Mouse (Mus musculus) lung, postnatal 0 days (tissue): ENCODE data around the gene Hivep3. TPM values are rescaled to one million over a fixed set of nuclear protein-coding genes. Genes with fewer than 3 reads are reported as not detected.
A peak's percentile ranks its signal among the peaks of the same experiment; 100 is the strongest.

Source experiments
- ATAC-seq: fragments of 200-750 bp; cut with Nextera tagmentation; 2 replicates; pipeline ENCODE4 v1.8.0; 2017; ENCODE audit warnings: moderate library complexity
- DNase-seq: peaks from one replicate; pipeline ENCODE4 v3.0.0-alpha.2; 2016; ENCODE audit warnings: low spot score
- H3K27ac ChIP-seq: fragments of 300-500 bp; sonication (generic); 2 replicates; pipeline ENCODE4 v1.5.1; 2014; ENCODE audit warnings: antibody characterized with exemption, mild to moderate bottlenecking, low read length, mixed read lengths
- H3K27me3 ChIP-seq: fragments of 300-500 bp; sonication (generic); replicated peaks from 2 replicates; pipeline ENCODE4 v1.6.1; 2014; ENCODE audit warnings: low read length, mixed read lengths; ENCODE audit not compliant: insufficient read depth
- H3K36me3 ChIP-seq: fragments of 300-500 bp; sonication (generic); 2 replicates; pipeline ENCODE4 v1.6.1; 2014; ENCODE audit warnings: low read length, mixed read lengths; ENCODE audit not compliant: insufficient read depth
- H3K4me1 ChIP-seq: fragments of 300-500 bp; sonication (generic); 2 replicates; pipeline ENCODE4 v1.6.1; 2014; ENCODE audit warnings: antibody characterized with exemption, low read depth, low read length, mixed read lengths; ENCODE audit not compliant: insufficient read depth
- H3K4me2 ChIP-seq: fragments of 300-500 bp; sonication (generic); replicated peaks from 2 replicates; pipeline ENCODE4 v1.6.1; 2014; ENCODE audit warnings: low read depth, mild to moderate bottlenecking, low read length, moderate library complexity, mixed read lengths
- H3K4me3 ChIP-seq: fragments of 300-500 bp; sonication (generic); 2 replicates; pipeline ENCODE4 v1.5.1; 2014; ENCODE audit warnings: low read depth, low read length
- H3K9ac ChIP-seq: fragments of 300-500 bp; sonication (generic); replicated peaks from 2 replicates; pipeline ENCODE4 v1.6.1; 2014; ENCODE audit warnings: low read depth, mild to moderate bottlenecking
- H3K9me3 ChIP-seq: fragments of 300-500 bp; sonication (generic); 2 replicates; pipeline ENCODE4 v1.6.1; 2016; ENCODE audit warnings: low read length, mixed read lengths
- CTCF ChIP-seq: IDR thresholded peaks from 2 replicates; pipeline ENCODE4 v1.5.1; 2016; ENCODE audit warnings: antibody characterized with exemption, mild to moderate bottlenecking
- EP300 ChIP-seq: IDR thresholded peaks from 2 replicates; pipeline ENCODE4 v1.6.1; 2016; ENCODE audit warnings: antibody characterized with exemption, mild to moderate bottlenecking, control low read depth
- WGBS: fragments of 180-500 bp; shearing (Covaris S2); extraction: QIAGEN DNeasy Blood & Tissue Kit; methylation state at CpG from one replicate; pipeline ENCODE4 v1.1.7; 2014; 5-methylcytosine and 5-hydroxymethylcytosine counted together
- polyA plus RNA-seq: library from polyadenylated mRNA; unstranded; fragments of >200 nt; fragmentation: Nextera tagmentation; extraction: Ambion mirVana; gene quantifications from 2 replicates; pipeline ENCODE4 v1.2.1, GENCODE M21; 2015

Hivep3 gene
- polyA plus RNA-seq, 1 experiment from 2014 or later = 30.7 TPM

DNA sequence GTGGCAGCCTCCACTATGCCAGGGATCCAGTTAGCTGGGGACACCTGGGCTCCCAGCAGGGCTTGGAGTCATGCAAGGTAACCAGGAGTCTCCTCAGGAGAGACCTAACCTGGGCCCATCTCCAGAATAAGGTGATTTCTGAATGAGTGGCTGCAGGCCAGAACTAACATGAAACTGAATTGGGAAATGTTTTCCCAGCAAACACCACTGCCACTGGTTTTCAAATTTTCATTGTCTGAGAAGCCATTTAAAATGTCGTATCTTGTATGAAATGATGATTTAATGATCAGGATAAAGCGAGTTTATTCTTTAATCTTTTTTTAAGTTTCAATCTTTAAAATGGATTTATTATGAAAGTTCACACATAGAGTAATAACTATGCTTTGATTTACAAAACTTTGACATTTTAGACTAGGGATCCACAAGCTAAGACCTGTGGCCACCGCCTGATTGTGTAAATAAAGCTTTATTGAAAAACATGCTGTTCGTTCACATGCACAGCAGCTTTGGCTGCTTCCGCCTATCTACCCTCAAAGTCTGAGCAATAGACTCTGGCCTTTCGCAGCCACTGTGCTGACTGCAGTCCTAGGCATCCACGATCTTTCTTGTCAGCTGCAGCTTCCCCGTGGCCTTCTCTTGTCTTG, 334.1 kb downstream of the Hivep3 start:
- ATAC-seq = no peak
- Histone ChIP-seq H3K9me3 (no peaks in the 10 kb centered on the region), H3K27ac (no peak overlapping the region), H3K4me3 (no peak overlapping the region), H3K27me3 (no peaks in the 10 kb centered on the region), H3K4me2 (no peak overlapping the region), H3K4me1 (no peaks in the 10 kb centered on the region; the same call in 1 of the 2 replicates), H3K9ac (no peak overlapping the region), H3K36me3 (no peaks in the 10 kb centered on the region)
- WGBS = 81% methylated on average over 8 of the region's 8 CpGs
- DNase-seq = no peak
- TF ChIP-seq EP300 (no peak), CTCF (no peak)

DNA sequence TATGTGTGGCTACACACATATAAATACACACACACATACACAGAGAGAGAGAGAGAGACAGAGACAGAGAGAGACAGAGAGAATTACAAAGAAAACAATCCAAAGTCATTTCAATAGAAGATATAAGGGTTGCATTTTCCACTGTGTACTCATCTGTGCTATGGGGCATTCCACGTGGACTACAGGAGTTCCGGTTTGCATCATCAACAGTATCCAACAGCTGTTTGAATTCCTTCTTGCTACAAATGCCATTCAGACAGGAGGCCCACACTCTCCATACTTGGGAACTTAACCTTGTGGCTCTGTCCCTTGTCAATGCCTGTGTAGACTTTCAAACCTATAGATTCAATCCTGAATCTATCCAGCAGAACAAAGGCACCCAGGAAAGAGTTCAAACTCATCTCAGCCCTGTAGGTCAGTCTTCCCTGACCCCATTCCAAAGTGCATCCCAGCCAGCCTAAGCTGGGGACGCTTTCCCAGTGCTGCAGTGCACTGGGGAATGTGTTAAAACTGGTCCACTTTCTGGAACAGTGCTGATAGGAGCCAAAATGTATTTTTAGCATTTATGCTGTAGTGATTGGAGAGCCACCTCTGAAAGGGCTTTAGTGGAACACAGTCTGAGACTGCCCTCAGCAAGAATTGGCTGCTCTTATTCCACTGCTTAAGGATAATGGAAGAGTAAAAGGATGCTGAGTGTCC, 335.4 kb downstream of the Hivep3 start:
- Histone ChIP-seq H3K9me3 (no peaks in the 10 kb centered on the region), H3K4me1 (no peaks in the 10 kb centered on the region; the same call in 1 of the 2 replicates), H3K4me2 (no peak overlapping the region), H3K27ac (no peak overlapping the region), H3K4me3 (no peak overlapping the region), H3K36me3 (no peaks in the 10 kb centered on the region), H3K9ac (no peak overlapping the region), H3K27me3 (no peaks in the 10 kb centered on the region)
- no peak for DNase-seq
- TF ChIP-seq EP300 (no peak), CTCF (no peak)
- WGBS = 59% methylated on average over 3 of the region's 3 CpGs
- no peak for ATAC-seq

GRCm38 (mm10) chr4:120069582-120069980, 336.0 kb downstream of the Hivep3 start:
- WGBS = 83% methylated on average over 3 of the region's 3 CpGs
- ATAC-seq = no peak

GRCm38 (mm10) chr4:120071411-120071810, 337.8 kb downstream of the Hivep3 start:
- no peaks in the 10 kb centered on the region for H3K9me3 ChIP-seq
- H3K4me3 ChIP-seq = no peak overlapping the region
- no peaks in the 10 kb centered on the region for H3K36me3 ChIP-seq
- H3K27me3 ChIP-seq = no peaks in the 10 kb centered on the region
- H3K4me1 ChIP-seq = no peaks in the 10 kb centered on the region; the same call in 1 of the 2 replicates
- H3K9ac ChIP-seq = no peak overlapping the region
- 70% methylated on average over 3 of the region's 3 CpGs for whole genome bisulfite sequencing
- ATAC-seq = no peak
- no peak for TF ChIP-seq CTCF
- TF ChIP-seq EP300 = no peak
- no peak overlapping the region for H3K27ac ChIP-seq
- H3K4me2 ChIP-seq = no peak overlapping the region
- DNase-seq = no peak

More at GRCm38 (mm10) chr4:120069582-120069980, 336.0 kb downstream of the Hivep3 start:
- DNase-seq = no peak
- Histone ChIP-seq H3K27me3 (no peaks in the 10 kb centered on the region), H3K9ac (no peak overlapping the region), H3K36me3 (no peaks in the 10 kb centered on the region), H3K9me3 (no peaks in the 10 kb centered on the region), H3K27ac (no peak overlapping the region), H3K4me3 (no peak overlapping the region), H3K4me1 (no peaks in the 10 kb centered on the region; the same call in 1 of the 2 replicates), H3K4me2 (no peak overlapping the region)
- no peak for TF ChIP-seq CTCF
- no peak for TF ChIP-seq EP300

DNA sequence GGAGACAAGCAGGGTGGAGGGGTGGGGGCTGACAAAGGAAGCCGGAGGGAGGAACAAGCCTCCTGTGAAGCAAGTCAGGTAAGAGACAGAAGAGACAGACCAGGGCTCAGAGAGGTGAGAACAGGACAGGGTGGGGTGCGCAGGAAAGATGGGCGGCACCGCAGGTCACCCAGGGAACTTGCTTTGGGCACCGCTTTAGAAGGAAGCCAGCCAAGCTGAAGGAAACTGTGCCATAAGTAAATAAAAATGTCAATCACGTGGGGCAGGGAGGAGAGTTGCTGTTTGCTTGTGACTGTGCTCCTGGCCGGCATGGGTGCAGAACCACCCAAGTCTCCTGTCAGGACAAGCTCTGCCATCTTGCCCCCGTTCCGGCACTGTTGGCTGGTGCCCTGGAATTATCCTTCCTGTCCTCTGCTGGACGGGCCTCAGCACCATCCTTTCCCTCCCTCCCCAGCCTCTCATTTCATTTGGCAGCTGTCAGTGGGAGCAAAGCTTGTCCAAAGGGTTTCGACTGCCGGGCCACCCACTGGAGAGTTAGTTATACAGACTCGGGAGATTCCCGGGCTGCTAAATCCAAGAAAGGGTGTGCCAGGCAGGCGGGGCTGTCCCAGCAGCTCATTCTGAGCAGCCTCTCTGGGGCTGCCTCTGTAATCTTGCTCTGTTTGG, 338.4 kb downstream of the Hivep3 start:
- Histone ChIP-seq H3K4me2 (no peak overlapping the region), H3K9me3 (no peaks in the 10 kb centered on the region), H3K4me3 (no peak overlapping the region), H3K36me3 (no peaks in the 10 kb centered on the region), H3K27me3 (no peaks in the 10 kb centered on the region), H3K27ac (no peak overlapping the region), H3K9ac (no peak overlapping the region), H3K4me1 (no peaks in the 10 kb centered on the region; the same call in 1 of the 2 replicates)
- DNase-seq = peak; percentile 24
- TF ChIP-seq EP300 = no peak
- no peak for TF ChIP-seq CTCF
- WGBS = 39% methylated on average over 15 of the region's 15 CpGs
- ATAC-seq = no peak

DNA sequence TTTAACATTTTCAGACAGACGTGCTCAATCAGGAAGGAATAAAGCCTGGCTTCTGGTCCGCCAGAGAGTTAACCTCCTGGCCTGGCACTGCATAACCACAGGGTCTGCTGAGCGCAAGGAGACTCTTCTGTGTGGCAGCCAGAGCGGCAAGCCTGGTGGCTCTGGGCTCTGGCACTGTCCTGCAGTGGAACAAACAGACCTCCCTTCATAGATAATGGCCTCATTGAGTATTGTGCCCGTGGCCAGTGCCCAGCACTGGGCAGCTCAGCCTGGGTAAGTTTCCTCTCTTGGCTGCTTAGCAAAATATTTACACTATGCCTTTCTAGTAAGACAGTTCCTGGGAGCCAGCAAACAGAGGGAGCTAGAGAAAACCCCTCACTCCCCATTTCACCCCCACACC, 340.5 kb downstream of the Hivep3 start:
- Histone ChIP-seq H3K9ac (no peak overlapping the region), H3K36me3 (no peaks in the 10 kb centered on the region), H3K4me1 (no peaks in the 10 kb centered on the region; the same call in 1 of the 2 replicates), H3K9me3 (no peaks in the 10 kb centered on the region), H3K4me2 (no peak overlapping the region), H3K4me3 (no peak overlapping the region), H3K27ac (no peak overlapping the region), H3K27me3 (no peaks in the 10 kb centered on the region)
- 54% methylated on average over 5 of the region's 5 CpGs for WGBS
- DNase-seq = no peak
- ATAC-seq = no peak
- no peak for TF ChIP-seq CTCF
- no peak for TF ChIP-seq EP300
